Mouse (Mus musculus) spleen, embryonic (tissue): Measurements from ENCODE around the gene Hip1.

Source experiments
- CTCF ChIA-PET: fragments of 350-600 bp; sonication (Branson Sonifier 250); formaldehyde crosslinking; loops from one replicate; lab custom pipeline; 2022; lab: Charles Lee

The Hip1 gene

GRCm38 (mm10) chr5:135544865-135545797 is at the start of gene Hip1:
Gene Hip1, minus strand, starts transcription at chr5:135545120.
- CTCF ChIA-PET = interaction anchor here (0.5 kb wide), 1 partner anchor 195 kb away, joined by 3 read pairs; no protein-coding TSS in a partner anchor

- CTCF ChIA-PET = interaction anchor here (0.6 to 0.7 kb wide), 2 partner anchors 39 to 236 kb away, joined by 6 to 9 read pairs; no protein-coding TSS in a partner anchor
Measured at GRCm38 (mm10) chr5:135589996-135590784, 45.3 kb upstream of the Hip1 start.

- CTCF ChIA-PET = interaction anchor here (0.7 kb wide), 1 partner anchor 1201 kb away, joined by 7 read pairs; no protein-coding TSS in a partner anchor
Measured at GRCm38 (mm10) chr5:135587764-135588163, 42.8 kb upstream of the Hip1 start.

- CTCF ChIA-PET = no interaction called here
Measured at GRCm38 (mm10) chr5:135585691-135586090, 40.8 kb upstream of the Hip1 start.

GRCm38 (mm10) chr5:135582330-135582729 is 37.4 kb upstream of the Hip1 start:
- CTCF ChIA-PET = no interaction called here

- CTCF ChIA-PET = no interaction called here
Measured at GRCm38 (mm10) chr5:135579331-135579751, 34.4 kb upstream of the Hip1 start.

GRCm38 (mm10) chr5:135576055-135576454 is 31.1 kb upstream of the Hip1 start:
- CTCF ChIA-PET = no interaction called here

- CTCF ChIA-PET = no interaction called here
Measured at GRCm38 (mm10) chr5:135573006-135573405, 28.1 kb upstream of the Hip1 start, which contains the start of gene Ccl24. Gene Ccl24, minus strand, starts transcription at chr5:135573049.

GRCm38 (mm10) chr5:135568698-135569097 is 23.8 kb upstream of the Hip1 start:
- CTCF ChIA-PET = no interaction called here

- CTCF ChIA-PET = interaction anchor here (1.0 kb wide), 1 partner anchor 9 kb away, joined by 4 read pairs; no protein-coding TSS in a partner anchor
Measured at GRCm38 (mm10) chr5:135567556-135568265, 22.8 kb upstream of the Hip1 start.

- CTCF ChIA-PET = no interaction called here
Measured at GRCm38 (mm10) chr5:135563469-135563868, 18.5 kb upstream of the Hip1 start, which contains the start of gene Ccl26. Gene Ccl26, minus strand, starts transcription at chr5:135563569.

- CTCF ChIA-PET = no interaction called here
Measured at GRCm38 (mm10) chr5:135557671-135558070, 12.8 kb upstream of the Hip1 start.

GRCm38 (mm10) chr5:135557051-135557450 is 12.1 kb upstream of the Hip1 start:
- CTCF ChIA-PET = no interaction called here

- CTCF ChIA-PET = no interaction called here
Measured at GRCm38 (mm10) chr5:135556259-135556658, 11.3 kb upstream of the Hip1 start.

GRCm38 (mm10) chr5:135551591-135551990 is 6.7 kb upstream of the Hip1 start:
- CTCF ChIA-PET = no interaction called here

- CTCF ChIA-PET = no interaction called here
Measured at GRCm38 (mm10) chr5:135550910-135551309, 6.0 kb upstream of the Hip1 start.

GRCm38 (mm10) chr5:135547990-135548389 is 3.1 kb upstream of the Hip1 start:
- CTCF ChIA-PET = no interaction called here

GRCm38 (mm10) chr5:135544032-135544558 is 825 bp downstream of the Hip1 start:
- CTCF ChIA-PET = no interaction called here

GRCm38 (mm10) chr5:135537794-135538214 is 7.1 kb downstream of the Hip1 start:
- CTCF ChIA-PET = interaction anchor here (0.6 kb wide), 3 partner anchors 51 to 878 kb away, joined by 3 to 5 read pairs (median 4); no protein-coding TSS in a partner anchor

- CTCF ChIA-PET = interaction anchor here (0.6 kb wide), 1 partner anchor 879 kb away, joined by 3 read pairs; no protein-coding TSS in a partner anchor
Measured at GRCm38 (mm10) chr5:135537326-135537725, 7.6 kb downstream of the Hip1 start.

GRCm38 (mm10) chr5:135535867-135536266 is 9.1 kb downstream of the Hip1 start:
- CTCF ChIA-PET = no interaction called here
